ENCODE assay signal across 13 mouse cellular contexts in genomic region chr2:27229481-27230105, GRCm38 (mm10). TPM values are rescaled to one million over a fixed set of nuclear protein-coding genes. Genes with fewer than 3 reads are reported as not detected.
DNase-seq lines count a peak whose midpoint lies in the region; TF ChIP-seq lines count a peak whose summit lies in the region.
"Had no signal": no experiment of that assay in that cellular context is flagged by ENCODE, and none has a peak within 500 bp of the region (broad histone marks: within the 10 kb centered on the region; RNA-seq: fewer than 3 reads in every experiment).

No protein-coding gene starts in this region.

- H3K27me3 ChIP-seq in cerebellum, adult 2 months (ENCODE audit: control insufficient read depth, insufficient read depth, low read length): no peaks in the 10 kb centered on the region
- H3K27me3 ChIP-seq: hindbrain, embryonic 15.5 days had no signal

- WGBS in cerebellum, adult 2 months: 4% methylated on average over 2 of the region's 2 CpGs

- no peak for DNase-seq in layer of hippocampus, adult 2 months (ENCODE audit: low spot score in 2 of 2)
- DNase-seq in layer of hippocampus, postnatal 36 days: no peak
- DNase-seq in brain, adult 2 months (ENCODE audit: low read depth, low spot score): peak; percentile 80
- peak; percentile 49 to 60 for DNase-seq in cerebellum, adult 2 months
- peak; percentile 41 for DNase-seq in lung, postnatal 14 days
- no peak for DNase-seq in frontal cortex, postnatal 36 days (ENCODE audit: low spot score in 2 of 2)
- DNase-seq in kidney, postnatal 36 days: no peak
- DNase-seq: gastrocnemius, postnatal 25 days; heart, postnatal 36 days; kidney, adult 11 months; kidney, postnatal 10 days; right cerebral cortex, adult 18-20 months had no signal

- H3K4me1 ChIP-seq in cerebellum, adult 2 months (ENCODE audit: control insufficient read depth, insufficient read depth, low read length): peaks cover 19% of the 10 kb centered on the region
- H3K4me1 ChIP-seq: hindbrain, embryonic 15.5 days had no signal

- TF ChIP-seq CTCF in layer of hippocampus, adult 2 months (conservative IDR thresholded peaks at IDR 0.05): no peak
- TF ChIP-seq CTCF in cerebellum, adult 2 months (IDR thresholded peaks at IDR 0.05; ENCODE audit: borderline replicate concordance, insufficient read depth, low read depth, low read length): no peak

- TF ChIP-seq POLR2A in cerebellum, adult 2 months (IDR thresholded peaks at IDR 0.05; ENCODE audit: borderline replicate concordance, insufficient read depth, low read length): no peak

- H3K27ac ChIP-seq in layer of hippocampus, adult 2 months: peak overlapping the region; percentile 36; the same call in 1 of the 2 replicates
- H3K27ac ChIP-seq in cerebellum, adult 2 months (ENCODE audit: insufficient read depth, low read length): 0 out of 2 replicates have a peak overlapping the region, but pooled peaks have one; percentile 4
- H3K27ac ChIP-seq: hindbrain, embryonic 15.5 days had no signal

- no peak overlapping the region for H3K4me3 ChIP-seq in layer of hippocampus, adult 2 months
- no peak overlapping the region for H3K4me3 ChIP-seq in cerebellum, adult 2 months (replicated peaks; ENCODE audit: insufficient read depth, low read depth, low read length)
- H3K4me3 ChIP-seq: hindbrain, embryonic 15.5 days had no signal

RNA-seq across cellular contexts. Expression of gene Sardh, which starts 18.5 kb away (rescaled TPM):
- 1 to 10 TPM; 5.3 to 6.3 TPM for total RNA-seq in layer of hippocampus, adult 2 months (2021)
- 1 to 10 TPM; 7.2 to 8.7 TPM for total RNA-seq in layer of hippocampus, postnatal 36 days (2021)
- polyA plus RNA-seq in cerebellum, adult 2 months (2012; rRNA removed): 10.5 and 11.3 TPM in 2 replicates

Comparison
In these comparisons a context has a peak if more than half of its experiments do, and no peak if none do; other contexts are left out.
1. DNase-seq: peak in brain, adult 2 months (single experiment), cerebellum, adult 2 months (2 of 2) and lung, postnatal 14 days (single experiment); none in layer of hippocampus, adult 2 months (0 of 2), layer of hippocampus, postnatal 36 days (0 of 2), frontal cortex, postnatal 36 days (0 of 2) and kidney, postnatal 36 days (0 of 2).